ENCODE assay signal across 15 mouse cellular contexts in the genomic region with DNA sequence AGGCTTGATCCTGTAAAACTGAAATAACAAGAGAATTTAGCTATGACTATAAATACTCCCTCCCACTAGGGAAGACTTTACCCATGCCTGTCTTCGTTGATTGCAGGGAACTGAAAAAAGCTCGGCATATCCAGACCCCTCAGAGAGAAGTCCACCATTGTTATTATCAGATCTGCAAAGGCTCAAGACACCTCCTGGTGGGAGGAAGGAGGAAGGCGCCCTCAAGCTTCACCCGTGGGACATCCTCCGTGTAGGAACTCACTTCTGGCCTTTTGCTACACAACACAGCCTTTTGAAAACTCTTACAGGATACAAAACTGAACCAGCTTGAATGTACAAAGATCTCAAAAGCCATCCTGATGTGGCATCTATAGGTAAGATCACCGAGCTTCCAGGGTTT. TPM values are rescaled to one million over a fixed set of nuclear protein-coding genes. Genes with fewer than 3 reads are reported as not detected.
DNase-seq lines count a peak whose midpoint lies in the region; ATAC-seq and TF ChIP-seq lines count a peak whose summit lies in the region.
"Had no signal": no experiment of that assay in that cellular context is flagged by ENCODE, and none has a peak within 500 bp of the region (broad histone marks: within the 10 kb centered on the region; RNA-seq: fewer than 3 reads in every experiment).

No protein-coding gene starts in this region.

- no peak overlapping the region for H3K9ac ChIP-seq in midbrain, embryonic 14.5 days (replicated peaks; ENCODE audit: low read length)
- H3K9ac ChIP-seq: lung, embryonic 15.5 days had no signal

- 49% methylated on average over 6 of the region's 6 CpGs for WGBS in kidney, adult 2 months
- WGBS in midbrain, embryonic 14.5 days: 45% methylated on average over 6 of the region's 6 CpGs

- H3K36me3 ChIP-seq in kidney, adult 2 months (ENCODE audit: control insufficient read depth, insufficient read depth, low read length): no peaks in the 10 kb centered on the region
- no peaks in the 10 kb centered on the region for H3K36me3 ChIP-seq in midbrain, embryonic 14.5 days (ENCODE audit: control insufficient read depth, insufficient read depth, low read length)
- H3K36me3 ChIP-seq: lung, embryonic 15.5 days had no signal

- no peak overlapping the region for H3K4me2 ChIP-seq in midbrain, embryonic 14.5 days (ENCODE audit: low read length)
- H3K4me2 ChIP-seq: lung, embryonic 15.5 days had no signal

- no peaks in the 10 kb centered on the region for H3K27me3 ChIP-seq in kidney, adult 2 months (replicated peaks; ENCODE audit: control insufficient read depth, insufficient read depth, low read length)
- no peaks in the 10 kb centered on the region for H3K27me3 ChIP-seq in midbrain, embryonic 14.5 days (ENCODE audit: control insufficient read depth, insufficient read depth, low read length)
- H3K27me3 ChIP-seq: lung, embryonic 15.5 days had no signal

- H3K27ac ChIP-seq in kidney, adult 2 months (ENCODE audit: insufficient read depth, low read depth, low read length): no peak overlapping the region
- no peak overlapping the region for H3K27ac ChIP-seq in midbrain, embryonic 14.5 days (replicated peaks; ENCODE audit: low read depth, low read length)
- H3K27ac ChIP-seq: lung, embryonic 15.5 days had no signal

- no peaks in the 10 kb centered on the region for H3K4me1 ChIP-seq in kidney, adult 2 months (ENCODE audit: control insufficient read depth, insufficient read depth, low read length)
- no peaks in the 10 kb centered on the region for H3K4me1 ChIP-seq in midbrain, embryonic 14.5 days (ENCODE audit: control insufficient read depth, insufficient read depth, low read length)
- H3K4me1 ChIP-seq: lung, embryonic 15.5 days had no signal

- TF ChIP-seq CTCF in kidney, adult 2 months (conservative IDR thresholded peaks at IDR 0.05; ENCODE audit: insufficient read depth, insufficient read length, low read depth, low read length): no peak

- H3K4me3 ChIP-seq in kidney, adult 2 months (ENCODE audit: insufficient read depth, low read depth, low read length): no peak overlapping the region
- H3K4me3 ChIP-seq in midbrain, embryonic 14.5 days (replicated peaks; ENCODE audit: low read depth, low read length): no peak overlapping the region
- H3K4me3 ChIP-seq: erythroblast, embryonic 14.5 days; lung, embryonic 15.5 days had no signal

- peak; percentile 80 for ATAC-seq in megakaryocyte progenitor cell, adult 5-6 weeks (replicated peaks; ENCODE audit: poor library complexity)
- no peak for ATAC-seq in midbrain, embryonic 14.5 days (ENCODE audit: low FRiP score, low TSS enrichment)

- DNase-seq in kidney, postnatal 4 days: peak; percentile 19 to 20
- DNase-seq in kidney, adult 2 months: no peak
- DNase-seq in B cell, adult 2 months: peak; percentile 46 to 53
- peak; percentile 28 for DNase-seq in NIH3T3 (ENCODE audit: low read depth)
- no peak for DNase-seq in adipocyte (ENCODE audit: low spot score)
- DNase-seq in midbrain, embryonic 14.5 days: no peak
- DNase-seq in layer of hippocampus, adult 8-10 months (ENCODE audit: low spot score in 2 of 2): no peak
- DNase-seq: cerebellum, postnatal 25 days had no signal

- no peaks in the 10 kb centered on the region for H3K9me3 ChIP-seq in midbrain, embryonic 14.5 days (ENCODE audit: control insufficient read depth, low read length)
- H3K9me3 ChIP-seq: lung, embryonic 15.5 days had no signal

- TF ChIP-seq POLR2A in kidney, adult 2 months (IDR thresholded peaks at IDR 0.05; ENCODE audit: low read depth, low read length): no peak

RNA-seq across cellular contexts. Expression of gene Ssbp1, which starts 5.4 kb away (rescaled TPM):
- 9.6 and 13.5 TPM in 2 replicates for polyA plus RNA-seq in kidney, adult 2 months (2012; rRNA removed)
- 155 and 183 TPM in 2 replicates for total RNA-seq in megakaryocyte progenitor cell, adult 5-6 weeks (2015)
- 98.6 and 141 TPM in 2 replicates for total RNA-seq in megakaryocyte progenitor cell, adult 5-6 weeks (2017)
- 107 TPM in 2 replicates for polyA plus RNA-seq in midbrain, embryonic 14.5 days (2014; fragmentation: Nextera tagmentation; extraction: Ambion mirVana)
- 10 to 100 TPM; 26.2 to 35.5 (median 32.6) TPM for total RNA-seq in layer of hippocampus, adult 8-10 months (2022)

RNA-seq across cellular contexts. Expression of gene Tas2r137, which starts 25.3 kb away (rescaled TPM):
- not detected in 2 replicates for polyA plus RNA-seq in kidney, adult 2 months (2012; rRNA removed)
- total RNA-seq in megakaryocyte progenitor cell, adult 5-6 weeks (2015): not detected in 2 replicates
- total RNA-seq in megakaryocyte progenitor cell, adult 5-6 weeks (2017): not detected in 2 replicates
- not detected in 2 replicates for polyA plus RNA-seq in midbrain, embryonic 14.5 days (2014; fragmentation: Nextera tagmentation; extraction: Ambion mirVana)
- total RNA-seq in layer of hippocampus, adult 8-10 months (2022): not detected
- total RNA-seq: heart, postnatal 10 days; monocyte, adult 5-6 weeks had no signal
- polyA plus RNA-seq: erythroblast, embryonic 14.5 days; kidney, embryonic 16.5 days; lung, embryonic 15.5 days; stomach, embryonic 16.5 days had no signal

RNA-seq across cellular contexts. Expression of gene Wee2, which starts 26.8 kb away (rescaled TPM):
- not detected in 2 replicates for polyA plus RNA-seq in kidney, adult 2 months (2012; rRNA removed)
- total RNA-seq in megakaryocyte progenitor cell, adult 5-6 weeks (2015): not detected in 2 replicates
- total RNA-seq in megakaryocyte progenitor cell, adult 5-6 weeks (2017): not detected in 2 replicates
- polyA plus RNA-seq in midbrain, embryonic 14.5 days (2014; fragmentation: Nextera tagmentation; extraction: Ambion mirVana): 0.09 and 0.14 TPM in 2 replicates
- under 1 TPM in 1 of 4 experiments, not detected in 3; 0.16 TPM for total RNA-seq in layer of hippocampus, adult 8-10 months (2022)
- total RNA-seq: heart, postnatal 10 days; monocyte, adult 5-6 weeks had no signal
- polyA plus RNA-seq: erythroblast, embryonic 14.5 days; kidney, embryonic 16.5 days; lung, embryonic 15.5 days; stomach, embryonic 16.5 days had no signal

RNA-seq across cellular contexts. Expression of gene Tas2r108, which starts 27.6 kb away (rescaled TPM):
- 0.12 TPM in 1 of 2 replicates, not detected in the other for polyA plus RNA-seq in kidney, adult 2 months (2012; rRNA removed)
- total RNA-seq in megakaryocyte progenitor cell, adult 5-6 weeks (2015): not detected in 2 replicates
- total RNA-seq in megakaryocyte progenitor cell, adult 5-6 weeks (2017): not detected in 2 replicates
- polyA plus RNA-seq in midbrain, embryonic 14.5 days (2014; fragmentation: Nextera tagmentation; extraction: Ambion mirVana): 0.45 TPM in 1 of 2 replicates, not detected in the other
- under 1 TPM in 1 of 4 experiments, not detected in 3; 0.33 TPM for total RNA-seq in layer of hippocampus, adult 8-10 months (2022)
- total RNA-seq: heart, postnatal 10 days; monocyte, adult 5-6 weeks had no signal
- polyA plus RNA-seq: erythroblast, embryonic 14.5 days; kidney, embryonic 16.5 days; lung, embryonic 15.5 days; stomach, embryonic 16.5 days had no signal

RNA-seq across cellular contexts. Expression of gene E330009J07Rik, which starts 29.8 kb away (rescaled TPM):
- 4.9 and 6.2 TPM in 2 replicates for polyA plus RNA-seq in kidney, adult 2 months (2012; rRNA removed)
- total RNA-seq in megakaryocyte progenitor cell, adult 5-6 weeks (2015): 7.0 and 9.2 TPM in 2 replicates
- 12.3 and 12.5 TPM in 2 replicates for total RNA-seq in megakaryocyte progenitor cell, adult 5-6 weeks (2017)
- 13.7 and 14.7 TPM in 2 replicates for polyA plus RNA-seq in midbrain, embryonic 14.5 days (2014; fragmentation: Nextera tagmentation; extraction: Ambion mirVana)
- 10 to 100 TPM; 40.4 to 53.1 (median 45.7) TPM for total RNA-seq in layer of hippocampus, adult 8-10 months (2022)
- polyA plus RNA-seq: erythroblast, embryonic 14.5 days had no signal

Comparison
In these comparisons a context has a peak if more than half of its experiments do, and no peak if none do; other contexts are left out.
1. DNase-seq: peak in kidney, postnatal 4 days (2 of 2), B cell, adult 2 months (2 of 2) and NIH3T3 (single experiment); none in kidney, adult 2 months (single experiment), adipocyte (single experiment), midbrain, embryonic 14.5 days (single experiment) and layer of hippocampus, adult 8-10 months (0 of 2).